Mouse (Mus musculus) embryonic facial prominence, embryonic 12.5 days (tissue): ENCODE data around the gene Etv3. TPM values are rescaled to one million over a fixed set of nuclear protein-coding genes. Genes with fewer than 3 reads are reported as not detected.
A peak's percentile ranks its signal among the peaks of the same experiment; 100 is the strongest.

ENCODE experiments used
- ATAC-seq: fragments of 200-750 bp; cut with Nextera tagmentation; 2 replicates; pipeline ENCODE4 v1.8.0; 2017; ENCODE audit not compliant: insufficient number of reproducible peaks, insufficient read depth, low FRiP score, low TSS enrichment
- H3K27ac ChIP-seq: fragments of 300-500 bp; sonication (generic); 2 replicates; pipeline ENCODE4 v1.5.1; 2016; ENCODE audit warnings: mild to moderate bottlenecking
- H3K27me3 ChIP-seq: fragments of 300-500 bp; sonication (generic); 2 replicates; pipeline ENCODE4 v1.6.1; 2016; ENCODE audit warnings: mild to moderate bottlenecking, moderate library complexity
- H3K36me3 ChIP-seq: fragments of 300-500 bp; sonication (generic); 2 replicates; pipeline ENCODE4 v1.6.1; 2016; ENCODE audit warnings: mild to moderate bottlenecking
- H3K4me1 ChIP-seq: fragments of 300-500 bp; sonication (generic); 2 replicates; pipeline ENCODE4 v1.6.1; 2016
- H3K4me2 ChIP-seq: fragments of 300-500 bp; sonication (generic); replicated peaks from 2 replicates; pipeline ENCODE4 v1.6.1; 2016; ENCODE audit warnings: mild to moderate bottlenecking, moderate library complexity
- H3K4me3 ChIP-seq: fragments of 300-500 bp; sonication (generic); 2 replicates; pipeline ENCODE4 v1.5.1; 2016; ENCODE audit warnings: mild to moderate bottlenecking
- H3K9ac ChIP-seq: fragments of 300-500 bp; sonication (generic); 2 replicates; pipeline ENCODE4 v1.6.1; 2016; ENCODE audit warnings: mild to moderate bottlenecking, moderate library complexity
- H3K9me3 ChIP-seq: fragments of 300-500 bp; sonication (generic); 2 replicates; pipeline ENCODE4 v1.6.1; 2016; ENCODE audit warnings: mild to moderate bottlenecking, moderate library complexity
- WGBS: fragments of 180-500 bp; shearing (Covaris S2); methylation state at CpG from one replicate; pipeline ENCODE4 v1.1.7; 2016; 5-methylcytosine and 5-hydroxymethylcytosine counted together
- polyA plus RNA-seq: library from polyadenylated mRNA; unstranded; fragments of >200 nt; fragmentation: Nextera tagmentation; extraction: Ambion mirVana; gene quantifications from 2 replicates; pipeline ENCODE4 v1.2.1, GENCODE M21; 2016

Etv3 gene
- polyA plus RNA-seq, 1 experiment from 2014 or later, result 16.3 TPM

GRCm38 (mm10) chr3:87504330-87504729 is 20.9 kb upstream of the Etv3 start:
- Histone ChIP-seq H3K4me3 (no peak overlapping the region), H3K27me3 (peaks cover 6% of the 10 kb centered on the region; the same call in 1 of the 2 replicates), H3K9ac (no peak overlapping the region), H3K27ac (no peak overlapping the region), H3K4me2 (no peak overlapping the region), H3K9me3 (no peaks in the 10 kb centered on the region), H3K4me1 (peaks cover 7% of the 10 kb centered on the region; the same call in 1 of the 2 replicates), H3K36me3 (no peaks in the 10 kb centered on the region)
- no peak for ATAC-seq
- WGBS, result 27% methylated on average over 7 of the region's 7 CpGs

- no peak overlapping the region for H3K4me2 ChIP-seq
- WGBS, result 40% methylated on average over 4 of the region's 4 CpGs
- no peak for ATAC-seq
Observed at GRCm38 (mm10) chr3:87504749-87505425, 20.3 kb upstream of the Etv3 start.

GRCm38 (mm10) chr3:87506456-87507416 is 18.5 kb upstream of the Etv3 start:
- Histone ChIP-seq H3K36me3 (no peaks in the 10 kb centered on the region), H3K4me1 (peaks cover 11% of the 10 kb centered on the region; the same call in 1 of the 2 replicates), H3K27ac (no peak overlapping the region), H3K4me3 (no peak overlapping the region), H3K9me3 (no peaks in the 10 kb centered on the region), H3K4me2 (no peak overlapping the region), H3K9ac (no peak overlapping the region), H3K27me3 (no peaks in the 10 kb centered on the region)
- no peak for ATAC-seq
- 70% methylated on average over 12 of the region's 12 CpGs for WGBS

More at GRCm38 (mm10) chr3:87504749-87505425, 20.3 kb upstream of the Etv3 start:
- Histone ChIP-seq H3K4me3 (no peak overlapping the region), H3K9me3 (no peaks in the 10 kb centered on the region), H3K36me3 (no peaks in the 10 kb centered on the region), H3K27me3 (peaks cover 6% of the 10 kb centered on the region; the same call in 1 of the 2 replicates), H3K4me1 (peaks cover 11% of the 10 kb centered on the region; the same call in 1 of the 2 replicates), H3K27ac (no peak overlapping the region), H3K9ac (no peak overlapping the region)

- ATAC-seq, result 0 out of 2 replicates have a peak, but pooled peaks have one; percentile 43
- Histone ChIP-seq H3K27me3 (no peaks in the 10 kb centered on the region), H3K4me2 (peak overlapping the region; percentile 36), H3K4me1 (peaks cover 11% of the 10 kb centered on the region; the same call in 1 of the 2 replicates), H3K4me3 (no peak overlapping the region), H3K9me3 (no peaks in the 10 kb centered on the region), H3K27ac (no peak overlapping the region), H3K36me3 (no peaks in the 10 kb centered on the region), H3K9ac (0 out of 2 replicates have a peak overlapping the region, but pooled peaks have one; percentile 19)
- WGBS, result 27% methylated on average over 17 of the region's 17 CpGs
Observed at GRCm38 (mm10) chr3:87508205-87508901, 16.9 kb upstream of the Etv3 start.

- Histone ChIP-seq H3K27me3 (no peaks in the 10 kb centered on the region), H3K4me2 (no peak overlapping the region), H3K9ac (no peak overlapping the region), H3K27ac (no peak overlapping the region), H3K9me3 (no peaks in the 10 kb centered on the region), H3K4me3 (no peak overlapping the region), H3K36me3 (no peaks in the 10 kb centered on the region), H3K4me1 (peaks cover 11% of the 10 kb centered on the region; the same call in 1 of the 2 replicates)
- no peak for ATAC-seq
- 36% methylated on average over 4 of the region's 4 CpGs for WGBS
Observed at GRCm38 (mm10) chr3:87509061-87509460, 16.1 kb upstream of the Etv3 start.

GRCm38 (mm10) chr3:87510832-87511231 is 14.4 kb upstream of the Etv3 start:
- 88% methylated on average over 9 of the region's 9 CpGs for WGBS
- Histone ChIP-seq H3K4me2 (no peak overlapping the region), H3K4me3 (no peak overlapping the region), H3K27me3 (no peaks in the 10 kb centered on the region), H3K36me3 (no peaks in the 10 kb centered on the region), H3K9me3 (no peaks in the 10 kb centered on the region), H3K4me1 (peaks cover 11% of the 10 kb centered on the region; the same call in 1 of the 2 replicates), H3K27ac (no peak overlapping the region), H3K9ac (no peak overlapping the region)
- no peak for ATAC-seq

GRCm38 (mm10) chr3:87511971-87512765 is 13.0 kb upstream of the Etv3 start:
- Histone ChIP-seq H3K36me3 (no peaks in the 10 kb centered on the region), H3K4me1 (peaks cover 11% of the 10 kb centered on the region; the same call in 1 of the 2 replicates), H3K4me2 (no peak overlapping the region), H3K4me3 (no peak overlapping the region), H3K9me3 (no peaks in the 10 kb centered on the region), H3K27me3 (no peaks in the 10 kb centered on the region), H3K9ac (no peak overlapping the region), H3K27ac (no peak overlapping the region)
- 50% methylated on average over 16 of the region's 16 CpGs for WGBS
- no peak for ATAC-seq

GRCm38 (mm10) chr3:87515567-87516081 is 9.6 kb upstream of the Etv3 start:
- no peak overlapping the region for H3K4me3 ChIP-seq
- ATAC-seq, result no peak
- H3K4me2 ChIP-seq, result no peak overlapping the region
- H3K27ac ChIP-seq, result no peak overlapping the region
- no peaks in the 10 kb centered on the region for H3K27me3 ChIP-seq
- WGBS, result 55% methylated on average over 13 of the region's 13 CpGs
- H3K36me3 ChIP-seq, result no peaks in the 10 kb centered on the region
- no peak overlapping the region for H3K9ac ChIP-seq
- no peaks in the 10 kb centered on the region for H3K4me1 ChIP-seq
- H3K9me3 ChIP-seq, result no peaks in the 10 kb centered on the region

- no peaks in the 10 kb centered on the region for H3K36me3 ChIP-seq
- no peak overlapping the region for H3K27ac ChIP-seq
- no peak for ATAC-seq
- no peak overlapping the region for H3K4me2 ChIP-seq
- H3K27me3 ChIP-seq, result no peaks in the 10 kb centered on the region
- no peak overlapping the region for H3K9ac ChIP-seq
- no peaks in the 10 kb centered on the region for H3K9me3 ChIP-seq
- H3K4me1 ChIP-seq, result no peaks in the 10 kb centered on the region
- no peak overlapping the region for H3K4me3 ChIP-seq
Observed at GRCm38 (mm10) chr3:87518425-87518824, 6.8 kb upstream of the Etv3 start.

GRCm38 (mm10) chr3:87521126-87521525 is 4.1 kb upstream of the Etv3 start:
- ATAC-seq, result no peak
- 81% methylated on average over 4 of the region's 4 CpGs for WGBS
- Histone ChIP-seq H3K27me3 (no peaks in the 10 kb centered on the region), H3K4me3 (no peak overlapping the region), H3K27ac (no peak overlapping the region), H3K9ac (no peak overlapping the region), H3K4me2 (no peak overlapping the region), H3K36me3 (no peaks in the 10 kb centered on the region), H3K4me1 (0 out of 2 replicates have a peak, but pooled peaks cover under 1% of the 10 kb centered on the region), H3K9me3 (no peaks in the 10 kb centered on the region)
